Mouse (Mus musculus): ENCODE measurements around the gene Nol12.
A peak's percentile ranks its signal among the peaks of the same experiment; 100 is the strongest.

The Nol12 gene

DNA sequence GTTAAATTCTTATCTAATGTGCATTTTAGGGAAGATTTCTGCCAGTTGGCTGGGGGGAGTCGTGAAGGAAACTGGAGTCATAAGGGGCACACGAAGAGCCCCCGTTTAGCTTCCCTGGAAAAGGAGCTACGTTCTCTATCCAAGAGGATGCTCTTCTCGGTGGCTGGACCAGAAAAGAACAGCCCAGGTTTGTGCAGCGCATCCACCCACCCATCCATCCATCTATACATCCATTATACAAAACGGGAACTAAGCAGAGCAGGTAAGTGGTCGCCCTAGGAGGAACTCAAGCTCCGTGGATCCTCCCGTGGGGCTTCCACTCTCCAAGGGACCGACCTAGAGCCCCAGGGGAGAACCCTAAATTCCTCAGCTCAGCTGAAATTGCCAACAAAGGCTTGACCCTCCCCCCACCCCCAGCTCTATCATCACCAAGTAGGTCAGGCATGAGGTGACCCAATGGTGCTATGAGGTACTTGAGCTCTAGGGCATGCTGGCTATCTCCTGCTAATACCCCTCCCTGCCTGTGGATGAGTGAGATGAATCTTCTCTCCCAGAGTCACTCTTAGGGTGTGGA, 13.5 kb downstream of the Nol12 start:
- no peak for DNase-seq (ENCODE audit: low read depth in 1 of 2, low spot score in 2 of 2)

DNA sequence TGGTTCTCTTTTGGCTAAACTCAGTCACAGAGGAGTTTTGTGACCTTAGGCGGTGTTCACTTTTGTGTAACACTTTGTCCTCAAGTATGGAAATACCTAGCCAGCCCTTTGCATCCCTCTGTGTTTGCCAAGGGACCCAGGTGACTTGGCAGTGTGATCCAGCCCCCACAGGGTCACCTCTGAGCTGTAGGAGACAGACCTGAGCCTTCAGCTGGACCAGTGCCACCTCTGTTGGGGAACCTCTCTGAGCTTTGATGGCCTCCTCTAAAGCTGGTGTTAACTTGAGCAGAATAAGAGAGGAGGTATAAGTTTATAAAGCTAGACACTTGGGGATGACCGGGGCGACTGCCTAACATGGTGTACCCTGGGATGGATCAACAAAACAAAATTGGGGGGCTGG, 14.2 kb downstream of the Nol12 start:
- no peak for DNase-seq (ENCODE audit: low read depth in 1 of 2, low spot score in 2 of 2)

DNA sequence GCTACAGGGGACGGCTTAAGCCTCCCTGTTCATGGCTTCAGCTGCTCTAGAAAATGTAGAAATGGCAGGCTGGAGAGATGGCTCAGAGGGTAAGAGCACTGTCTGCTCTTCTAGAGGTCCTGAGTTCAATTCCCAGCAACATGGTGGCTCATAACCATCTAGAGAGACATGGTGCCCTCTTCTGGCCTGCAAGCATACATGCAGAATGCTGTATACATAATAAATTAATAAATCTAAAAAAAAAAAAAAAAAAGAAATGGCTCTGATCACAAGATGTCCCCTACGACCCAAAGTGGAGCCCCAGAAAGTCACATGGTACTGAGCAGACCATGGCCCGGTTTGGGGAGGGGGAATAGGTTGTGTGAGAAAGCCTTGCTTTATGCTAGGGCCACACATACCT, 20.9 kb downstream of the Nol12 start:
- DNase-seq (ENCODE audit: low read depth in 1 of 2, low spot score in 2 of 2) = no peak

DNA sequence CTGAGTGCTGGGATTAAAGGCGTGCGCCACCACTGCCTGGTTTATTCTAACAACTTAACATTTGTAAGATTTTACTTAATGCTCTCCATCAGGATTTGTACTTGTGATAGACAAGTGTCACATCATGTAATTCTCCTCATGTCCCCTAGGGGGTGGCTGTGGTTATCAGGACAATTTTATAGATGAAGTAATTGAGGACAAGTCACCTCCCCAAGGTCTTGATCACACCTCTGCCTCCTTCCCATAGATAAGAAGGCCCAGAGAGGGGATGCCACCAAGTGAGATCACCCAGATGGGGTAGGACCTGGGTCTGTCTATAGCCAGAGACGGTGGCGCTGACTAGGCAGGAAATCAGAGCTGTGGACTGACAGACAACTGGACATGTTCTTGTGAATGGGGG, 21.6 kb downstream of the Nol12 start:
- no peak for DNase-seq (ENCODE audit: low read depth in 1 of 2, low spot score in 2 of 2)

DNA sequence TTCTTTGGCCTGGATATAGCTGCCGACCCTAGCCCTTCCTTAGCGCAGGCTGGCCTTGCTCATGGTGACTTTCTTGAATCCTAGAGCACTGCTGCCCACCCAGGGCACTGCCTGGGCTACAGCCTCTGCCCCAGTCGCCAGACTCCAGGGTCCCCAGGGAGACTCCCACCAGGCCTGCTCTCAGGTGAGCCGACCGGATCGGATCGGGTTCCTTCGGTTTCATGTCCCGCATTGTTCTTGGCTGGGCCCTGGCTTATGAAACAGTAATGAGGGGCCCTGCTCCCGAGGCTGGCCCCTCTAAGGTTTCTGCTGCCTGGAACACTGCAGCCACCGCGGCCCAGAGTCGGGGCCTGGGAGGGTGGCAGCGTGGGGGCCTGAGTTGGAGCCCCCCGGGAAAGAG, 22.3 kb downstream of the Nol12 start:
- DNase-seq (ENCODE audit: low read depth in 1 of 2, low spot score in 2 of 2) = no peak

DNA sequence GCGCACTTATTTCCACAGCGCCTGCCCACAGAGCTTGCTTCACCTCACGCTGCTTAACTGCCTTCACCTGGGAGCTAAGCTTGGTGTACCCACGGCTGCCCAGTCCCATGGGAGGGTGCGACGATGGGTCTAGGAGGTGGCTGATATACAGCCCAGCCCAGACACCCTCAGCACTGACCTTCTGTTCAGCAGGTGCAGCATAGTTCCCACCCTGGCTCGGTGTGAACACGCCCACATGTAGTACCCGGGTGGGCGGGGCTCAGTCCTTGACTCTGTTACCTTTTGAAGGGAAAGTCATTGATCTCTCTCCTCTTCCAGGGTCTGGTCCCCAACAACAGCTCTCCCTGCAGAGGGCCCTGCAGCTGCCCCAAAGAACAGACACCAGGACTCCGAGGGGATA, 24.8 kb downstream of the Nol12 start:
- DNase-seq (ENCODE audit: low read depth in 1 of 2, low spot score in 2 of 2) = no peak

DNA sequence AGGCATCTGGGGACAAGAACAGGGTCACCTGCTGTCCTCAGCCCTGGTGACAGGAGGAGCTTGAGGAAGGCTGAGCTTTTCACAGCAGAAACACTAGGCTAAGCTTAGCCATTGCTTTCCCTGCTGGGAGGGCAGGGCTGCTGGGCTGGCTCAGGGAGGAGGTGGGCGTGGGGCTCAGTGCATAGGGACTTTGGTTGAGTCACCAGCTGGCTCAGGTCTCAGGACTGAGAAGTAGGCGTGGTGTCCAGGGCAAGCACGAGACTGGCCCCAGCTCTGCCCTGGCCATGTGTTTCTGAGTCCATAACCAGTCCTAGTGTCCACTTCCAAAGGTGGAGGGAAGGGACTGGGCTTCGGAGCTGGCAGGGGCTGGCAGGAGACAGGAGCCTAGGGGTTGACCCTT, 25.4 kb downstream of the Nol12 start:
- no peak for DNase-seq (ENCODE audit: low read depth in 1 of 2, low spot score in 2 of 2)

DNA sequence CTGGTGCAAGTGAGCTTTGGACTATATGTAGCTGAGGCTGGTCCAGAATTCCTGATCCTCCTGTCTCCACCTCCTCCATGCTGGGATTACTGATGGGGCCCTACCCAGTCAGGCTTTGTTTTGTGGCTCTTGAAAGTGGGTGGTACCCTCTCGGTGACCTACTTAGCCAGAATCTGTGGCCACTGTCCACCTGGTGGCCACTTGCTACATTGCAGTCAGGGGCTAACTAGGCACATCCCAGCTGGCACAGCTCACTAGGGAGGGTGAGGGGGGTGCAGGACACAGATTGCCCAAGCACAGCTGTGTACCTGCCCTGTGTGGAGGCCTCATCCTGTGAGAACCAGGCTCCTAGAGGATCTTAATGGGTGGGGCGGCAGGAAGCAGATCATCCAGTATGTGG, 28.2 kb downstream of the Nol12 start:
- DNase-seq (ENCODE audit: low read depth in 1 of 2, low spot score in 2 of 2) = no peak

DNA sequence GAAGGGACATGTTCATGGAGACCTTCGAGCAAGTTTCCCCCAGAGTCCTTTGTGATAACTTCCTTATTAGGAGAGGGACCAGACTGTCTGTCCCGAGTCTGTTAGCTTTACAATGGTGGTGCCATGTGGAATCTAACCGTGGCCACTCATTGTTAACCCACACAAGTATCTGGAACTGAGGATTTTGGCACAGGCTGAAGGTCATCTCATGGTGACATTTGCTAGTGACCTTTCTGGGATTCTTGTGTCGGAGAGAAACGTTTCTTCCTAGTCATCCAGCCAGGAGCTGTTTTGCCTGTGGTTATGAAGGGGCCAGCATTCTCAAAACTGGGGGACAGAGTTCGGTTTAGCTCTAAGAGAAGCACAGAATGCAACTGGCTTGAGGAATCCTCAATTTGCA, 36.9 kb downstream of the Nol12 start:
- DNase-seq (ENCODE audit: low read depth in 1 of 2, low spot score in 2 of 2) = no peak

DNA sequence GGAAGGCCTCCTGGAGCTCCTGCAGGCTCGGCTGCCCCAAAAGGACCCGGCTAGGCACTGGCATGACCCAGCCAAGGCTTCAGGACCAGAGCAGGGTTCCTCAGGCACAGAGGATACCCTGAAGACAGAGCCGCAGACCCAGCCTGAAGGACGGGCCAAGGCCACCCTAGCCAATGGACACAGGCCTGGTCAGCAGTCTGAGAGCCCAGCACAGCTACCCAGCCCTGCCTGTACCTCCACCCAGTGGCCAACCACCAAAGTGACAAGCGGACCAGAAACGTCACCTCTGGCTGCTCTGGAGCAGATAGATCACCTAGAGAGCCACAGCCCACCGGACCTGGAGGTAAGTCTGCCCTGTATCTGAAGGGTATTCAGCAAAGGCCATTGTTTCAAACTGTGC, 39.2 kb downstream of the Nol12 start:
- no peak for DNase-seq (ENCODE audit: low read depth in 1 of 2, low spot score in 2 of 2)

DNA sequence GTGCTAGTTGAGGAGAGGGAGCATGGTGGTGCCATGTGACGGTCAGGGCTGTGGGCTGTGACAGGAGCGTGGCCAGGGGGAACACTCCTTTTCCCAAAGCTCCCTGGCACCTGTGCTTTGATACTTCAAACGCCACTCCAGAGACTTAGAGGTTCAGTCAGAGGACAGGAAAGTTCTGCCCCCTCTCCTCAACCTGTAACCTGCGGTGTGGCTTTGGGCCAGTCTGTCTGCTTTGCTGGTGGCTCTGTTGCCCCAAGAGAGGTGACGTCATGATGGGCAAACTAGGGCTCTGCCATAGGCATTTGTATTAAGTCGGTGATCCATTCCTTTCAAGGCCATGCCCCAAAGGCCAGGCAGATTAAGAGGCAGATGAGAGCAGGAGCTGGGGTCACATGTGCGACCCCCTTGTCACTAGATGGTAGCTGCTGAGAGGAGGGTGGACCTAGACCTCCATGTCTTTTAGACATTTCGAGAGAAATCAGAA, 43.0 kb downstream of the Nol12 start:
- no peak for DNase-seq (ENCODE audit: low read depth in 1 of 2, low spot score in 2 of 2)

DNA sequence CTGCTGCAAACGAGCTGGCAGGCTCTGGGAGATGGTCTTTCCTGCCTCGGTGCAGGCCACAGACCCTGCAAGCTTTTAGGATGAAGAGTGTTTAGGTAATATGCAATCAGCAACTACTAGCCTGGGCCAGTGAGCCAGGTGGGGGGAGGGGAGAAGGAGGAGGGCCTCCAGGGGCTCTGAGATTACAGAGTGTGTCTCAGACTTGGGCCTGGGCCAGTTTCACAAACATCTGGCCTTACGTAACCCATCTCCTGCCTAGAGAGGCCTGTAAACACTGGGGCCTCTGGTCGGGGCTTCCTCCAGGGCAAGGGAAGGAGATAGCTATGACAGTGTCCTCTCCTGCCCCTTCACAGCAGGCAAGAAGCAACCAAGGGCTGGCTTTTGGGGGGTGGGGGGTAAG, 44.1 kb downstream of the Nol12 start:
- DNase-seq (ENCODE audit: low read depth in 1 of 2, low spot score in 2 of 2) = peak in 1 of 2 experiments; percentile 35

DNA sequence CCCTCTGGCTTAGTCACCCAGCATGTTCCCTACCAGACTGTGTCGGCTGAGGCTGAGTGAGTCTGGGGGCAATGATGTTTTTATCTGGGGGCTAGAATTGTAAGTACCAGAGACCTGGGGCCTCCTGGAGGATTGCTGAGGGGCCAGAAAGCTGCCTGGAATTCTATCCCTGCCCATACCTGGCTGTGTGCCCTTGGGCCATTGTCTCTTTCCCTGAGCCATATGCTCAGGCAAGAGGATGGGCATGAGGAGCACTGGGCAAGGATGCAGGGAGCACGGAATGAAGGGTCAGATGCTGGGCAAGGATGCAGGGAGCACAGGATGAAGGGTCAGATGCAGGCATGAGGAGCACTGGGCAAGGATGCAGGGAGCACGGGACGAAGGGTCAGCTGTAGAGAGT, 45.4 kb downstream of the Nol12 start:
- no peak for DNase-seq (ENCODE audit: low read depth in 1 of 2, low spot score in 2 of 2)

DNA sequence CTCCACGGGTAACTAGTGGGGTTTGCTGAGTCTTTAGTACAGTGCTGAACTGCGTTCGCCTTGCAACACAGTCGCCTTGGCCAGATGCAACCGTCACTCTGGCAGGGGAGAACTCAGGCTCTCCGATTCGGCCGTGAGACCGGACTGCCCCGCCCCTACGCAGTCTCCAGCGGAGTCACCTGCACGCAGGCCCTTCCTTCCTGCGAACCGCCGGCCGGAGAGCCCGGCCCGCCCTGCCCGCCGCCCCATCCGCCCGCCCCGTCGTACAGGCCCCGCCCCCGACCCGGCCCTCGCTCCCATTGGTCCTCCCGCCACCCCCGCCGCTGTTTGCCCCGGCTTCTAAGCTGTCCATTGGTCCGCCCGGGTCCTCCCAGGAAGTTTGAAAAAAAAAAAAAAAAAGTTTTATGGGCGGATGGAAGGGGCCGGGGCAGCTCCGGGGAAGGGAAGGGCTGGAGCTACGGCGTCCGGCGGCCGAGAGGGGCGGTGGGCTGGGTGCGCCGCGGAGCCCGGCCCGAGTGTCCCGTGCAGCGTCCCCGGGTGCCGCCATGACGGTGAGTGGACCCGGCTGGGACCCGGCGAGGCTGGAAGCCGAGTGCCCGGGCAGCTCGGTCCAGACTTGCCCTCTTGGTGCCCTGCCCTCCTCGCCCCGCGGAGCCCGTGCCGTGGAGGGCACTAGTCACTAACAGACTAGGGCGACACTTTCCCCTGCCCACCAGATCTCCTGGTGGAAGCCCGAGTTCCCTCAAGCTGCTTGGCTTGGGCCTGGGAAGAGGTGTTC, 48.1 kb downstream of the Nol12 start:
- DNase-seq (ENCODE audit: low read depth in 1 of 2, low spot score in 2 of 2) = peak; percentile 42 to 57

DNA sequence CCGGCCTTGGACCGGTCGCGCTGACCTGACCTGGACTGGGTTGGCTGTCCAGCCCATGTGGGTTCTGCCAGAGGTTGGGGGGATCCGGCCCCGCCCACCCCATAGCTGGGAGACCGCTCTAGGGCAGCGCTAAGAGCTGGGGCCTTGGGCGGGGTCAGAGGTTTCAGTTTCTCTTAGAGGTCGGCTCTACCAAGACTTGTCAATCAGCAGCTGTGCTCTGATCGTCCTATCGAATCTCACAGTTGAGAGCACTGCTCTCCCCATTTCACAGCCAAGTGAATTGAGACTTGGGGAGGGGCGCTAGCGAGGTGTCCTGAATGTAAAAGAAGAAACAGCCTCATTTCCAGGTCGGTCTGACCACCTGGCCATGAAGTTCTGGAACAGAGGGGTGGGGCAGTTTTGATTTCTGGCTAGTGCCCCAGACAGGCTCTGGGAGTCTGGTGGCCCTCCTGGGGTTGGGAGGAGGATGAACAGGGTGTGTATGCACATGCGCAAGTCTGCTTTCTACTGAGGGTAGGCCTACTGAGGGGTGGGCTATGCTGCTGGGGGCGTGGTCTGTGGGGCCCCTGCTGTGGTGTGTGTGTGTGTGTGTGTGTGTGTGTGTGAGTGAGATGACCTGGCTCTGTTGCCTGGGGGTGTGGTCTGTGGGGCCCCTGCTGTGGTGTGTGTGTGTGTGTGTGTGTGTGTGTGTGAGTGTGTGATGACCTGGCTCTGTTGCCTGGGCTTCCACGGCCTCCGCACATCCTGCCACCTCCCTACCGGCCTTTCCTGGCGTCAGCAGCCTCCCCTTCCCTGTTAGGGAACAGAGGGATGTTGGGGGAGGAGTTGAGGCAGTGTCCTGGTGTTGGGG, 48.9 kb downstream of the Nol12 start:
- peak in 1 of 2 experiments; percentile 22 for DNase-seq (ENCODE audit: low read depth in 1 of 2, low spot score in 2 of 2)

DNA sequence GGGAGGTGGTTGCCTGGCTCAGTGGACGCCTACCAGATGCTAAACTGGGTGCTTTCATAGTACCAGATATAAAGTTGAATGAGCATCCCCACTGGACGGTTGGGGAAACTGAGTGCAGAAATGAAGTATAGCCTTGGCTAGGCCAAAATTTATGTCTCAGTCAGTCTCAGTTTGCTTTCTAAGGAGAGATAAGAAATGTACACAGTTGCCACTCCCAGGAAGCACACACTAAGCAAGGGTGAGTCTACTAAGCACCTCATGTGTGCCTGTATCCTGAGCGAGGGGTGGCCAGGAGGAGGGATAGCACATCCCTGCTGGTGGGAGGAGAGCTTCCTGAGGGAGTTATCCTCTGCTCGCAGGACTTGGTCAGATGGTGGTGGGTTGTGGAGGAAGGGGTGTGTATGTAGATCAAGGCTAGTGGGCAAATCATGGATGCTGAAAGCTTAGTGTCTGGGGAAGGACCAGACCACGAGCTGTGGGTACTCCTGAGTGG, 49.6 kb downstream of the Nol12 start:
- no peak for DNase-seq (ENCODE audit: low read depth in 1 of 2, low spot score in 2 of 2)

DNA sequence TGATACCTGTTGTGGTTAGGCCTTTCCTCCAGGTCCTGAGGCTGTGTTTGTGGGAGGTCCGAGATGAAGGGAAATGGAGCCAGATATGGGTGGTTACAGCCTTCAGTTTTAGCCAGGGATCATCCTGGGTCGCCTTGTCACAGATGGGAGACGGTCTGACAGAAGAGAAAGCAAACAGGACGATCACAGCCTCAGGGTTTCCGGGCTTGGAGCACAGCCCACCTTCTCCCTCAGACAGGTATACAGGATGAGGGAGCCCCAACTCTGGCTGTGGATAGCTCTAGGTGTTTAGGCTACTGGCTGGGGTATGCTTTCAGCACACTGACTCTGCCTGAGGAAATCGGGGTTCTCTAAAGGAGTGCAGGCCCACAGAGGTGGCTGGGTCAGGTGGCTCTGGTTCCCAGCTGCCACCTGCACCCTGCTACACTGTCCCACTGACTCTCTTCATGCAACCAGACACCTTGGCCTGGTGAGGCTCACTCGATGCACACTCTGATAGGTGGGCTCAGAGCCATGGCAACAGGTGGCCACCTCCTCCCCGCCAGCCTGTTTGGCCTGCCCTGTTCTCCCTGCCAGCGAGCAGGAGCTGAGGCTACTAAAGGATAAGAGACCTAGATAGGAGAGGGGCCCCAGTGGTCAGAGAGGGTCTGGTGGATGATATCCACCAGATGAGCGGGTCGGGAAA, 51.9 kb downstream of the Nol12 start:
- no peak for DNase-seq (ENCODE audit: low read depth in 1 of 2, low spot score in 2 of 2)

DNA sequence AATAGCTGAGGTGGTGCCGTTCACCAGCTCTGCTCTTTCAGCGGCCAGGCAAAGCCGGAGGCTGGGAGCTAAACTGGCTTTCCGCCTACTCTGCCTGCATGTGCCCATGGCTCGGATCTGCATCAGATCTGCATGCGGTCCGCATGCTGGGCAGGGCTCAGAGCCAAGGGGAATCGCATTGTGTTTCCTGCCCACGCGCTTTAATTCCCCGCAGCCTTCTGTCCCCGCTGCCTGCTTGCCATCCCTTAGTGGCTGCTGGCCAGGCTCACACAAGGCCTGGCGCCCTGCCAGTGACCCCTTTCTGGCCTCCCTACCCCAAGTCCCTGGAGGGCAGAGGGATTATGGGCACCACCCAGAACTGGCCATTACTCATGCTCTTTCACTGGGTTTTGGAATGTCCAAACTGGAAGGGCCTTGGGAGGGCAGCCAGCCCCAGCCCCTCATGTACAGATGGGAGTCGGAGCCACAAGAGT, 53.8 kb downstream of the Nol12 start:
- no peak for DNase-seq (ENCODE audit: low read depth in 1 of 2, low spot score in 2 of 2)

DNA sequence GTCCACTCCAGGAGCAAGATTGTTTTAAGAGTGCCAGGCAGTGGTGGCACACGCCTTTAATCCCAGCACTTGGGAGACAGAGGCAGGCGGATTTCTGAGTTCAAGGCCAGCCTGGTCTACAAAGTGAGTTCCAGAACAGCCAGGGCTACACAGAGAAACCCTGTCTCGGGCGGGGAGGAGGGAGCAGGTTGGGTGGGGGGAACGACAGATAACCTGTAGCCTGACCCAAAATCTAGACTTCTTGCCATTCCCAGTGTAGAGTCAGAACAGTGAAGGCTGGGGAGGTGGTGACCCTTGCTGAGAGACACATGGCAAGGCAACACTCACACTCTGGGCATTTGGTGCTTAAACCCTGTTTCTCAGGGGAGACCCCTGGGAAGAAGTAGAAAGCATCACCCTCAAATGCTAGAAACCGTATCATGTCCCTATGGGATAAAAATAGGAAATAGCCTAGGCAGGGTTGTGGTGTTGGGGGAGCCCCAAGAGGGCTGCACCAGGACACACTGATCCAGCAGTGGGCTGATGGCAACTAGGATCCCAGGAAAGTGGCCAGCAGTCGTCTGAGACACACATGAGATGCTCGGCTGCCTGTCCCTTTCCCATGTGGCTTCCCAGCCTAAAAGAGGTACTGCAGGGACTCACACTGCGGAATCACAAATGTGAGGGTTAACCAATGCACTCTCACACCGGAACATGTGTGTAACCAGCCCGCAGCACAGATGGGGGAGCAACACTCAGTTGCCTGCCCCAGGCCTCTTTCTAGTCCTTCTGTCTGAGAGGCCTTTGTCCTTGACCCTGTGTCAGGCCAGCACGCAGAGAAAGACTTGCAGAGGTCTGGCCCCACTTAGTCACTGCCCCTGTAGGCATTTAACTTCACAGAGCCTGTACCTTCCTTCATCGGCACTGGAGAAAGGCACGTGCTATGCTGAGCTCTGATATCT, 54.7 kb downstream of the Nol12 start:
- DNase-seq (ENCODE audit: low read depth in 1 of 2, low spot score in 2 of 2) = no peak

DNA sequence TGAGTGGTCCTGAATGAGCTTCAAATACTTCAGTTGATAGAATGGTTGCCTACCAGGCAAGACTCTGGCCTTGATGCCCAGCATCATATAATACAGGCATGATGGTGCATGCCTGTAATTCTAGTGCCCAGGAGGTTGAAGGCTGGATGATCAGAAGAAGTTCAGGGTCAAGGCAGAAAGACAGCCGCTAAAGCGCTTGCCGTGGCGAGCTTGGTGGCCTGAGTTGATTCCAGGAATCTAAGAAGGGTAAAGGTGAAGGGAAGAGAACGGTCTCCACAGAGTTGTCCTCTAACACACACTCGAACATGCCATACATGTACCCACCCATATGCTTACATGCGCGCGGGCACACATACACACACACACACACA, 55.3 kb downstream of the Nol12 start:
- no peak for DNase-seq (ENCODE audit: low read depth in 1 of 2, low spot score in 2 of 2)

Data from monocyte, adult 2 months (primary cell).